Comparison of ENCODE assay signal across 8 mouse cellular contexts in the genomic region with DNA sequence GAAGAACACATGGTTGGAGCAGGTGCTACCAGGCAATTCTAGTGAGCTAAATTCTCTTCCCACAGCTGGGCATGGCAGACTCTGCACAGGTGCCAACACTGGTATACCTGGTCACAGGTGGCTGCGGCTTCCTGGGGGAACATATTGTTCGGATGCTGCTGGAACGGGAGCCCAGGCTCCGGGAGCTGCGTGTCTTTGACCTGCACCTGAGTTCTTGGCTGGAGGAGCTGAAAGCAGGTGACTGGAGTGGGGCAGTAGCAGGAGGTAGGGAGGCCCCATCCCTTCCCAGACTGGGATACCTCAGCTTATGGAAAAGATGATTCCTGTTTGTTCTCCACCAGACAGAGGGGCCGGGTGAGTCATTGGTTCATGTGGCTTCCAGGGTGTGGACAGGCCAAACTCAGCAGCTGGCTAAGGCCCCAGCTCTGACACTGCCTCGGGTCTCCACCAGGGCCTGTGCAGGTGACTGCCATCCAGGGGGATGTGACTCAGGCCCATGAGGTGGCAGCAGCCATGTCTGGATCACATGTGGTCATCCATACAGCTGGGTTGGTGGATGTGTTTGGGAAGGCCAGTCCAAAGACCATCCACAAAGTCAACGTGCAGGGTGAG. TPM values are rescaled to one million over a fixed set of nuclear protein-coding genes. Genes with fewer than 3 reads are reported as not detected.
DNase-seq lines count a peak whose midpoint lies in the region; ATAC-seq and TF ChIP-seq lines count a peak whose summit lies in the region.

No protein-coding gene starts in this region.

- 0 out of 2 replicates have a peak overlapping the region, but pooled peaks have one; percentile 5 for H3K27ac ChIP-seq in ES-Bruce4 (ENCODE audit: insufficient read depth, low read length)
- H3K27ac ChIP-seq in kidney, embryonic 16.5 days (ENCODE audit: low read length), result peak overlapping the region; percentile 62; the same call in 1 of the 2 replicates

- H3K4me3 ChIP-seq in ES-Bruce4 (ENCODE audit: low read depth, low read length), result peak overlapping the region; percentile 59
- H3K4me3 ChIP-seq in kidney, embryonic 16.5 days (ENCODE audit: low read length), result peak overlapping the region; percentile 34

- TF ChIP-seq POLR2A in ES-Bruce4 (IDR thresholded peaks at IDR 0.05; ENCODE audit: insufficient read depth, low read length), result no peak

- DNase-seq in heart, adult 18-20 months, result peak; percentile 25 to 34
- no peak for DNase-seq in heart, adult 8-10 months (ENCODE audit: low spot score)
- DNase-seq in cerebellum, postnatal 14 days, result peak; percentile 55 to 56
- peak; percentile 43 for DNase-seq in skeletal muscle tissue, adult 2 months (ENCODE audit: low read depth, low spot score)
- DNase-seq in frontal cortex, postnatal 14 days (ENCODE audit: low spot score in 2 of 2), result no peak
- DNase-seq in natural killer cell, adult 2 months (ENCODE audit: low spot score in 2 of 2), result no peak

- ATAC-seq in kidney, embryonic 16.5 days (ENCODE audit: low FRiP score, low TSS enrichment), result 0 out of 2 replicates have a peak, but pooled peaks have one; percentile 14

- no peaks in the 10 kb centered on the region for H3K4me1 ChIP-seq in ES-Bruce4 (ENCODE audit: control insufficient read depth, insufficient read depth, low read length)
- peaks cover 10% of the 10 kb centered on the region for H3K4me1 ChIP-seq in kidney, embryonic 16.5 days (ENCODE audit: insufficient read depth, low read length)

- peaks cover 24% of the 10 kb centered on the region for H3K36me3 ChIP-seq in ES-Bruce4 (ENCODE audit: control insufficient read depth, insufficient read depth, low read length, poor library complexity, severe bottlenecking)
- H3K36me3 ChIP-seq in kidney, embryonic 16.5 days (ENCODE audit: insufficient read depth, low read length), result peaks cover 48% of the 10 kb centered on the region

- H3K4me2 ChIP-seq in kidney, embryonic 16.5 days (replicated peaks; ENCODE audit: low read depth, low read length), result peak overlapping the region; percentile 55

- no peak for TF ChIP-seq EP300 in ES-Bruce4 (IDR thresholded peaks at IDR 0.05; ENCODE audit: insufficient read depth, low read depth, low read length)

- no peaks in the 10 kb centered on the region for H3K9me3 ChIP-seq in ES-Bruce4 (replicated peaks; ENCODE audit: control insufficient read depth, insufficient read depth, low read length, poor library complexity, severe bottlenecking)
- no peaks in the 10 kb centered on the region for H3K9me3 ChIP-seq in kidney, embryonic 16.5 days (ENCODE audit: low read length)

- no peak for TF ChIP-seq CTCF in ES-Bruce4 (IDR thresholded peaks at IDR 0.05; ENCODE audit: low read depth, low read length)

- H3K27me3 ChIP-seq in ES-Bruce4 (ENCODE audit: control insufficient read depth, insufficient read depth, low read length, poor library complexity, severe bottlenecking), result no peaks in the 10 kb centered on the region
- no peaks in the 10 kb centered on the region for H3K27me3 ChIP-seq in kidney, embryonic 16.5 days (ENCODE audit: insufficient read depth, low read length)

- WGBS in kidney, embryonic 16.5 days, result 91% methylated on average over 8 of the region's 8 CpGs

- peak overlapping the region; percentile 35; the same call in 1 of the 2 replicates for H3K9ac ChIP-seq in ES-Bruce4 (ENCODE audit: low read depth, poor library complexity, severe bottlenecking)
- peak overlapping the region; percentile 54 for H3K9ac ChIP-seq in kidney, embryonic 16.5 days (replicated peaks; ENCODE audit: low read length)

RNA-seq across cellular contexts. Expression of a gene that starts 0.7 kb away (rescaled TPM):
- total RNA-seq in heart, adult 18-20 months (2021), result 10 to 100 TPM; 10.8 to 13.9 TPM
- 10 to 100 TPM; 11.8 to 14.5 (median 12.7) TPM for total RNA-seq in heart, adult 8-10 months (2022)
- 7.9 and 11.2 TPM in 2 replicates for polyA plus RNA-seq in ES-Bruce4 (2011; ENCODE audit: insufficient read depth, insufficient read length, low read depth, missing spikeins)
- 28.2 and 33.2 TPM in 2 replicates for polyA plus RNA-seq in kidney, embryonic 16.5 days (2015; fragmentation: Nextera tagmentation; extraction: Ambion mirVana)

RNA-seq across cellular contexts. Expression of a gene that starts 15.7 kb away (rescaled TPM):
- total RNA-seq in heart, adult 18-20 months (2021), result 1 to 10 TPM; 2.5 to 2.6 TPM
- total RNA-seq in heart, adult 8-10 months (2022), result 1 to 10 TPM; 1.9 to 3.3 (median 2.7) TPM
- not detected in 2 replicates for polyA plus RNA-seq in ES-Bruce4 (2011; ENCODE audit: insufficient read depth, insufficient read length, low read depth, missing spikeins)
- not detected in 2 replicates for polyA plus RNA-seq in kidney, embryonic 16.5 days (2015; fragmentation: Nextera tagmentation; extraction: Ambion mirVana)

RNA-seq across cellular contexts. Expression of a gene that starts 23.0 kb away (rescaled TPM):
- 10 to 100 TPM; 66.5 to 67.0 TPM for total RNA-seq in heart, adult 18-20 months (2021)
- 10 to 100 TPM; 61.9 to 68.0 (median 66.0) TPM for total RNA-seq in heart, adult 8-10 months (2022)
- polyA plus RNA-seq in ES-Bruce4 (2011; ENCODE audit: insufficient read depth, insufficient read length, low read depth, missing spikeins), result 122 and 126 TPM in 2 replicates
- polyA plus RNA-seq in kidney, embryonic 16.5 days (2015; fragmentation: Nextera tagmentation; extraction: Ambion mirVana), result 44.6 and 48.0 TPM in 2 replicates

RNA-seq across cellular contexts. Expression of a gene that starts 23.2 kb away (rescaled TPM):
- under 1 TPM; 0.30 to 0.72 TPM for total RNA-seq in heart, adult 18-20 months (2021)
- total RNA-seq in heart, adult 8-10 months (2022), result under 1 TPM; 0.27 to 0.66 (median 0.51) TPM
- polyA plus RNA-seq in ES-Bruce4 (2011; ENCODE audit: insufficient read depth, insufficient read length, low read depth, missing spikeins), result 6.9 and 8.5 TPM in 2 replicates
- polyA plus RNA-seq in kidney, embryonic 16.5 days (2015; fragmentation: Nextera tagmentation; extraction: Ambion mirVana), result 3.6 and 4.4 TPM in 2 replicates

RNA-seq across cellular contexts. Expression of a gene that starts 24.6 kb away (rescaled TPM):
- total RNA-seq in heart, adult 18-20 months (2021), result 10 to 100 TPM; 15.8 to 19.5 TPM
- total RNA-seq in heart, adult 8-10 months (2022), result 10 to 100 TPM; 15.4 to 23.1 (median 17.9) TPM
- 49.1 and 51.7 TPM in 2 replicates for polyA plus RNA-seq in ES-Bruce4 (2011; ENCODE audit: insufficient read depth, insufficient read length, low read depth, missing spikeins)
- polyA plus RNA-seq in kidney, embryonic 16.5 days (2015; fragmentation: Nextera tagmentation; extraction: Ambion mirVana), result 18.9 and 19.4 TPM in 2 replicates

Comparison
In these comparisons a context has a peak if more than half of its experiments do, and no peak if none do; other contexts are left out.
1. DNase-seq: peak in heart, adult 18-20 months (2 of 2), cerebellum, postnatal 14 days (2 of 2) and skeletal muscle tissue, adult 2 months (single experiment); none in heart, adult 8-10 months (single experiment), frontal cortex, postnatal 14 days (0 of 2) and natural killer cell, adult 2 months (0 of 2).